Mouse (Mus musculus) B cell, adult 62 days (primary cell): ENCODE results near the gene Trim59. TPM values are rescaled to one million over a fixed set of nuclear protein-coding genes. Genes with fewer than 3 reads are reported as not detected.

Experiments
- total RNA-seq: library from RNA; stranded (reverse); gene quantifications from 4 replicates; pipeline ENCODE4 v1.2.4, GENCODE M21; 2023

Trim59 gene
- 62.0 to 74.7 TPM (median 69.9 TPM) in 4 replicates for total RNA-seq

DNA sequence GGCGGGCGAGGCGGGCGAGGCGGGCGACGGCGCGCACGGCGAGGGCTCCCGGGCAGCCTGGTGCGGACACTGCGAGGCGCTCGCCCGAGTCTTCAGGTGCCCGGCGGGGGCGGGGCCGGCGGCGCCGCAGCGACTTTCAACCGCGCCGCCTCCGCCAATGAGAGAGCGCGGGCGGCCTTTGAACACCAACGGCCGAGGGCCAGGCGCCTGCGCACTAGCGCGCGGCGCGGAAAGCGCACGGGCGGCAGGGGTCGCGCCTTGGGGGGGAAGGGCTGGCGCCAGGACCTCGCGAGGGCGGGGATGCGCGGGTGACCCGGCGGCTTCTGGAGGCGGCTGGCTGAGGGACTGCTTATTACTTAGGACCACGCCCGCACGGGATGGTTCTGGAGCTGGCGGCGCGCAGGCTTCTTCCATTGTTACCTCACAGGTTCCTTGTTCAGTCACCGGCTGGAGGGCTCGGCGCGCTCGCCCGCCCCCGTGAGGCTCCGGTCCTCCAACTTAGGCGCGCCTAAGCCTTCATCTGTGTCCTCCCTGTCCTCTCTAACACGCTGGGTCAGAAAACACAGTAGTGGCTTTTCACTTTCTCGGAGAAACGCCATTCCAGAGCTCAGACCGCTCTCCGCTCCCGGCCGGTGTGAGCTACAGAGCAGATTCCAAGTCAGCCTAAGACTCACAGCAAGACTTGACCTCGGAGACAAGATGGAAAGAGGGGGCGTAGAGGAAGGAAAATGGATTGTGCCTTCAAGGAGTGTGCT lies at the start of gene Trim59:
Trim59 (minus strand) TSS at position 111 of the 755 bp plus-strand sequence.

DNA sequence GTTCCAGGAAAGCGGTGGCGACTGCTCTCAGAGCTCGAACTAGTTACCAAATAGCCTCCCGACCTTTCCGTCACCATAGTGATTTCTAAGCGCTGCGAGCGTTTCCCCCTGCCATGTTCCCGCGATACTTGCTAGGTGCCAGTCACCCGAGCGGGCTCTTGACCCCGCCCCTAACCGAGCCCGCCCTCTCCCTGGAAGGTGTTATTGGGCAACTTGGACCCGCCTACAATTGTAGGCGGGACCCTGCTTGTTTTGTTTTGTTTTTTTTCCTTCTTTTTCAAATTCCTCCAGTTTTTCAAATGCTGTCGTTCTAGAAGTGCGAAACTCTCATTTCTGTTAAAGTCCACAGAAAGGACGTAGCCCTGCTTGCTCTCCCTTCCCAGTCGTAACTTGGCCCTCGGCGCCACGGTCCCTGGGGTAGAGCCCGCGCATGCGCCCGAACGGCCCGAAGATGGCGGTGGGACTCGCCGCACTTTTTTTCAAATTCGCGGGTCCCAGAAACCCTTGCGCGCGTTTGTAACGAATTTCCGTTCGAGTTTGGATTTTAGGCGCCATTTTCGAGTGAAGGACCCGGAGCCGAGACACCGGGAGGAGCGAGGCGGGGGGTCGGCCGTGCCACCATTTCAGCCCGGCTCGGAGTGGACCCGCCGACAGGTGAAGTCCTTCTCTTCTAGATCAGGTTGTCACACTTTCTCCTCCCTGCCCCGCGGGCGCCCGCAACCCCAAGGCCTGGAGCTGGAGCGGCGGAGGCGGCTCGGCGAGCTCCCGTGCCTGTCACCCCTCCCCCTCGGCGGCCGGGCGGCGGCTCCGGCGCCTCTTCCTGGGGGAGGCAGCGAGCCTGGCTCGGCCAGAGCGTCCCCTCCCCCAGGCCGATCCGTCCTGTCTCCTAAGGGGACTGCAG lies 39.9 kb downstream of the Trim59 start, which contains the start of the genes Ift80 and Smc4:
Ift80 (minus strand) TSS at position 134 of the 901 bp plus-strand sequence.
Smc4 (plus strand) TSS at position 302 of the 901 bp plus-strand sequence.

Other genes starting within 250 kb of the Trim59 start
- not detected in 4 replicates for gene 1110032F04Rik, start 175.2 kb downstream of the Trim59 start, total RNA-seq
- gene Ift80, start 40.2 kb downstream of the Trim59 start, total RNA-seq: 11.6 to 16.7 TPM (median 14.4 TPM) in 4 replicates
- 97.5 to 124 TPM (median 112 TPM) in 4 replicates for gene Smc4, start 40.0 kb downstream of the Trim59 start, total RNA-seq
- 131 to 138 TPM (median 136 TPM) in 4 replicates for gene Kpna4, start 82.4 kb upstream of the Trim59 start, total RNA-seq
- not detected in 4 replicates for gene Arl14, start 177.7 kb upstream of the Trim59 start, total RNA-seq